Mouse (Mus musculus): ENCODE measurements around the gene Gm10406. TPM values are rescaled to one million over a fixed set of nuclear protein-coding genes. Genes with fewer than 3 reads are reported as not detected.
"Not testable (repeated sequence)": the region's sequence is repeated elsewhere in the genome, so short reads cannot be mapped to it uniquely, and the experiment has no call there.

Gene Gm10406
- 2.0 and 2.8 TPM in 2 replicates for polyA plus RNA-seq (2016; fragmentation: Nextera tagmentation; extraction: Ambion mirVana)

DNA sequence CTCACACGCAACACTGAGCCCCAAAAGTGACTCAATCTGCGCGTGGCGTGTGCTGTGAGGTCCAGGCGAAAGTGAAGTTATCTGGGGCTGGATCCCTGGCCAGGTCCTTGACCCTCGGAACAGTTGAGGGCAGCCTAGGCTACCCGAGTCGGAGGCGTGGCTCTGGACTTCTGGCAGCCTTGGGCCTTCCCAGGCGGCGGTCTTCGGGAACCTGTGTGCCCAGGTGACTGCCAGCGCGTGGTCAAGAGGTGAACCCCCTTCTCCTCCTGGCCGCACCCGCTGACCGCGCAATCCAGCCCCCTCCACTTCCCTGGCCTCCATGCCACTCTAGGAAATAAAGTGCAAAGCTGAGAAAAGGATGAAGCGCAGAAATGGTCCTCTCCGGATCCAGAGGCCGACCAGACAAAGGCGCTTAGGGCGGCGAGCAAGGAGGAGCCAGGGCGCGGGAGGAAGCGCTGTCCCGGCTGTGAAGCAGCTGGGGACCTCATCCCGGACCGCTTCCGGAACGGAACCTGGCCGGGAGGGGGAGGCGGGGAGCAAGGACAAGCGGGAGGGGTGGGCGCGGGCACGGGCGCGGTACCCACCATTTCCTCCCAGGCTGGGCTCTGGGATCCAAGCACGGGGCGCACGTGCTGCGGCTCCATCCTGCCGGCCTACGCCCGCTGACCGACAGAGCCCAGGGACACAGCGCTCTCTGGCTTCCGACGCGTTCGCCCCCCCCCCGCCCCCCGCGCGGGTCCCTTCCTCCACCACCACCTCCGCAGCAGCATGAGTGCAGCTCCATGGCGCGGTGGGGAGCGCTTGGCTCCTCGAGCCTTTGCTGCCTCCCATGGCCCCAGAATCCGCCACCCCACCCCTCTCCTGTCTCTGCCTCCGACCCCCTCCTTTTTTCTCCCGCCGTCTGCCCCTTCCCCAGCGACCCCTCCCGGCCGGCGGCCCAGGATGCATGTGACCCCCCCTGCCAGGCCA is at the start of gene Gm10406:
TSS of gene Gm10406 (minus strand) at position 669 of the 969 bp plus-strand sequence.
- Histone ChIP-seq H3K9ac (replicated peaks) (peak within 1 kb of the TSS; percentile 65), H3K4me2 (replicated peaks) (peak within 1 kb of the TSS; percentile 74), H3K4me3 (peak within 1 kb of the TSS; percentile 52)
- WGBS, result under 1% methylated on average over 52 of the region's 70 CpGs
- H3K27ac ChIP-seq (replicated peaks); H3K9me3 ChIP-seq; ATAC-seq (ENCODE audit: low FRiP score, low read depth); H3K36me3 ChIP-seq; H3K27me3 ChIP-seq; H3K4me1 ChIP-seq: not testable (repeated sequence)

- not testable (repeated sequence) for H3K27ac ChIP-seq (replicated peaks); H3K36me3 ChIP-seq; H3K9me3 ChIP-seq; H3K27me3 ChIP-seq; ATAC-seq (ENCODE audit: low FRiP score, low read depth); H3K4me2 ChIP-seq (replicated peaks); H3K4me1 ChIP-seq; H3K9ac ChIP-seq (replicated peaks); H3K4me3 ChIP-seq
- no CpG with 5 or more reads among the region's 2 CpGs for WGBS
Measured at GRCm38 (mm10) chr14:7044870-7045269, 17.6 kb upstream of the Gm10406 start, which contains the start of gene Gm3685. Gene Gm3685 (minus strand): TSS chr14:7044970.

GRCm38 (mm10) chr14:7026274-7026673 is 975 bp downstream of the Gm10406 start:
- ATAC-seq (ENCODE audit: low FRiP score, low read depth); H3K9me3 ChIP-seq; H3K4me1 ChIP-seq; H3K36me3 ChIP-seq; H3K9ac ChIP-seq (replicated peaks); H3K27me3 ChIP-seq; H3K27ac ChIP-seq (replicated peaks): not testable (repeated sequence)
- H3K4me3 ChIP-seq, result peak overlapping the region; percentile 52; the same call in 1 of the 2 replicates
- peak overlapping the region; percentile 74; the same call in 1 of the 2 replicates for H3K4me2 ChIP-seq (replicated peaks)
- 9% methylated on average over 9 of the region's 9 CpGs for WGBS

DNA sequence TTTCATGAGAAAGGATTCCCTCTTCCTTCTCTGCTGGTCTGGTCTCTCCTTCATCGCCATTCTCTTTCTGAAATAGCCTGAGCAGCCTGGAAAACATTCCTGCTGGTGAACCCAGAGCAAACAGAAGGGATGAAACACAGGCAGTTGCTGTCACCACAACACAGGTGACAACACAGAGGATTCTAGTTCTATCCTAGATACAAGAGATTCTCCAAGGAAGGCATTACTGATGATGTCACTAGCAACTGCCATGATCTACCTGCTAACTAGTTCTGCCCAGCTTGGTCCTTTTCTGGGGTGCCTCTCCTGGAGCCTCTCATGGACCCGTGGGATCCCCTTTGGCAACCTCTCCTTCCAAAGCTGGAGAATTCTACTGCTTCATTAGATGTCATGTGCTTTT is 53.5 kb downstream of the Gm10406 start, which contains the start of gene Gm6356:
TSS of gene Gm6356 (minus strand) at position 101 of the 400 bp plus-strand sequence.
- not testable (repeated sequence) for H3K4me1 ChIP-seq; H3K27me3 ChIP-seq; H3K9ac ChIP-seq (replicated peaks); ATAC-seq (ENCODE audit: low FRiP score, low read depth); H3K36me3 ChIP-seq; H3K4me3 ChIP-seq; H3K4me2 ChIP-seq (replicated peaks); H3K27ac ChIP-seq (replicated peaks); H3K9me3 ChIP-seq
- 70% methylated on average over 1 of the region's 2 CpGs for WGBS

Other genes with a start within 250 kb of the Gm10406 start
- gene Gm3642, start 187.1 kb downstream of the Gm10406 start, polyA plus RNA-seq (2016; fragmentation: Nextera tagmentation; extraction: Ambion mirVana), result not detected in 2 replicates
- 1.9 and 2.3 TPM in 2 replicates for gene Gm3667, start 137.5 kb downstream of the Gm10406 start, polyA plus RNA-seq (2016; fragmentation: Nextera tagmentation; extraction: Ambion mirVana)
- gene Gm6356, start 53.6 kb downstream of the Gm10406 start, polyA plus RNA-seq (2016; fragmentation: Nextera tagmentation; extraction: Ambion mirVana), result not detected in 2 replicates
- gene Gm3685, start 17.5 kb upstream of the Gm10406 start, polyA plus RNA-seq (2016; fragmentation: Nextera tagmentation; extraction: Ambion mirVana), result not detected in 2 replicates
- gene Gm3696, start 73.2 kb upstream of the Gm10406 start, polyA plus RNA-seq (2016; fragmentation: Nextera tagmentation; extraction: Ambion mirVana), result 2.9 and 3.4 TPM in 2 replicates
- not detected in 2 replicates for gene Gm6676, start 98.0 kb upstream of the Gm10406 start, polyA plus RNA-seq (2016; fragmentation: Nextera tagmentation; extraction: Ambion mirVana)
- 5.1 and 5.6 TPM in 2 replicates for gene Gm3512, start 147.1 kb upstream of the Gm10406 start, polyA plus RNA-seq (2016; fragmentation: Nextera tagmentation; extraction: Ambion mirVana)
- not detected in 2 replicates for gene Gm16434, start 167.1 kb upstream of the Gm10406 start, polyA plus RNA-seq (2016; fragmentation: Nextera tagmentation; extraction: Ambion mirVana)
- not detected in 2 replicates for gene Gm3727, start 237.3 kb upstream of the Gm10406 start, polyA plus RNA-seq (2016; fragmentation: Nextera tagmentation; extraction: Ambion mirVana)

Measured in midbrain, embryonic 12.5 days (tissue).